Mouse (Mus musculus) lung, postnatal 0 days (tissue): ENCODE data around the gene Nek1.

ENCODE experiments used
- CTCF ChIP-seq: IDR thresholded peaks from 2 replicates; pipeline ENCODE4 v1.5.1; 2016; ENCODE audit warnings: antibody characterized with exemption, mild to moderate bottlenecking
- EP300 ChIP-seq: IDR thresholded peaks from 2 replicates; pipeline ENCODE4 v1.6.1; 2016; ENCODE audit warnings: antibody characterized with exemption, mild to moderate bottlenecking, control low read depth

DNA sequence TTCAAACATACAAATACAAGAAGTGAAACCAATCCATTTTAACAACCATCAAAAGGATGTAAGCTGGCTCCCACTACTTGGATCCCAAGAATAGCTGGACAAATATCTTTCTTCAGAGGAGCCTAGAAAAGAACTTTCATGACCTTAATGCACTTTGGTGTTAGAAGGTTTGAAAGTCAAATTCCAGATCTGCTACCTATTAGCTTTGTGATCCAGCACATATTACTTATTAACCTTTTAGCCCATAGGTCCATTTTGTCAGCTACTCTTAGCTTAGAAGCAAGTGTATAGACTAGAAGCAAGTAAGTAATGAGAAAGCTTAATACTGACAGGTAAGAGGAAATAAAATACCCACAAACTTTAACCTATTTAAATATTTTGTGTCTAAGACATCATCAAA, 45.5 kb upstream of the Nek1 start:
- TF ChIP-seq CTCF (no peak), EP300 (no peak)
